In the genomic region with DNA sequence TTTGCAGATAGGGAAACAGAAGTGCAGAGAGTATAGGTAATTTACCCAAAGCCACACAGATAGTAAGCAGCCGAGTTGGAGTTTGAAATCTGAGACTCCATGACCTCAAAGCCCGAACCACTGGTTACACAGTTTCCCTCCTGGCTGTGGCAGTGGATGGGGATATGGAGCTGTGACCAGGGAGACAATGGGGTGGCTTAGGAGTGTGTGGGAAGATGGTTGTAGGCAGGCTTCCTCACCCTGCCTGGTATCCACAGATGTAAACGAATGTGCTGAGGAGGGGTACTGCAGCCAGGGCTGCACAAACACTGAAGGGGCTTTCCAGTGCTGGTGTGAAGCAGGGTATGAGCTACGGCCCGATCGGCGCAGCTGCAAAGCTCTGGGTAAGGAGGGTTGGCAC, we compare ENCODE assay signal across 9 mouse cellular contexts.
"Had no signal": no experiment of that assay in that cellular context is flagged by ENCODE, and none has a peak within 500 bp of the region (broad histone marks: within the 10 kb centered on the region; RNA-seq: fewer than 3 reads in every experiment).

No protein-coding gene starts in this region.

- H3K4me3 ChIP-seq: layer of hippocampus, adult 2 months; limb, embryonic 13.5 days; midbrain, embryonic 12.5 days had no signal

- H3K4me2 ChIP-seq: limb, embryonic 13.5 days; midbrain, embryonic 12.5 days had no signal

- DNase-seq: kidney, adult 18-20 months; right cerebral cortex, adult 18-20 months; thymus, postnatal 14 days had no signal

- H3K4me1 ChIP-seq: limb, embryonic 13.5 days; midbrain, embryonic 12.5 days had no signal

- H3K27me3 ChIP-seq: limb, embryonic 13.5 days; midbrain, embryonic 12.5 days had no signal

- H3K9ac ChIP-seq: midbrain, embryonic 12.5 days had no signal

- H3K9me3 ChIP-seq: limb, embryonic 13.5 days; megakaryocyte, embryonic 14.5 days; midbrain, embryonic 12.5 days had no signal

- ATAC-seq: midbrain, embryonic 16.5 days had no signal

- H3K27ac ChIP-seq: limb, embryonic 13.5 days; midbrain, embryonic 12.5 days; stomach, postnatal 0 days had no signal
